Mouse (Mus musculus): ENCODE results near the gene Gatm. TPM values are rescaled to one million over a fixed set of nuclear protein-coding genes. Genes with fewer than 3 reads are reported as not detected.

Gatm gene
- total RNA-seq (2014; fragmentation: Nextera tagmentation) (94.8 and 123 TPM in 2 replicates), total RNA-seq (2017) (96.0 and 115 TPM in 2 replicates)

- peak; percentile 96 for ATAC-seq (replicated peaks; ENCODE audit: poor library complexity, severe bottlenecking)
Measured at GRCm38 (mm10) chr2:122610746-122611653, at the start of gene Gatm. Gene Gatm, minus strand, starts transcription at chr2:122611303.

GRCm38 (mm10) chr2:122659825-122660224 is 48.7 kb upstream of the Gatm start:
- ATAC-seq (replicated peaks; ENCODE audit: poor library complexity, severe bottlenecking) = no peak

- peak; percentile 52 for ATAC-seq (replicated peaks; ENCODE audit: poor library complexity, severe bottlenecking)
Measured at GRCm38 (mm10) chr2:122657707-122658524, 46.8 kb upstream of the Gatm start.

- no peak for ATAC-seq (replicated peaks; ENCODE audit: poor library complexity, severe bottlenecking)
Measured at GRCm38 (mm10) chr2:122656767-122657166, 45.7 kb upstream of the Gatm start.

GRCm38 (mm10) chr2:122656052-122656451 is 44.9 kb upstream of the Gatm start:
- ATAC-seq (replicated peaks; ENCODE audit: poor library complexity, severe bottlenecking) = no peak

- peak; percentile 91 for ATAC-seq (replicated peaks; ENCODE audit: poor library complexity, severe bottlenecking)
Measured at GRCm38 (mm10) chr2:122652096-122653084, 41.3 kb upstream of the Gatm start.

- no peak for ATAC-seq (replicated peaks; ENCODE audit: poor library complexity, severe bottlenecking)
Measured at GRCm38 (mm10) chr2:122638673-122639072, 27.6 kb upstream of the Gatm start.

- no peak for ATAC-seq (replicated peaks; ENCODE audit: poor library complexity, severe bottlenecking)
Measured at GRCm38 (mm10) chr2:122638029-122638428, 26.9 kb upstream of the Gatm start.

- ATAC-seq (replicated peaks; ENCODE audit: poor library complexity, severe bottlenecking) = peak; percentile 99
Measured at GRCm38 (mm10) chr2:122637526-122637997, 26.5 kb upstream of the Gatm start.

- ATAC-seq (replicated peaks; ENCODE audit: poor library complexity, severe bottlenecking) = no peak
Measured at GRCm38 (mm10) chr2:122636686-122637085, 25.6 kb upstream of the Gatm start, which contains the start of gene AA467197. Gene AA467197, plus strand, starts transcription at chr2:122636986.

DNA sequence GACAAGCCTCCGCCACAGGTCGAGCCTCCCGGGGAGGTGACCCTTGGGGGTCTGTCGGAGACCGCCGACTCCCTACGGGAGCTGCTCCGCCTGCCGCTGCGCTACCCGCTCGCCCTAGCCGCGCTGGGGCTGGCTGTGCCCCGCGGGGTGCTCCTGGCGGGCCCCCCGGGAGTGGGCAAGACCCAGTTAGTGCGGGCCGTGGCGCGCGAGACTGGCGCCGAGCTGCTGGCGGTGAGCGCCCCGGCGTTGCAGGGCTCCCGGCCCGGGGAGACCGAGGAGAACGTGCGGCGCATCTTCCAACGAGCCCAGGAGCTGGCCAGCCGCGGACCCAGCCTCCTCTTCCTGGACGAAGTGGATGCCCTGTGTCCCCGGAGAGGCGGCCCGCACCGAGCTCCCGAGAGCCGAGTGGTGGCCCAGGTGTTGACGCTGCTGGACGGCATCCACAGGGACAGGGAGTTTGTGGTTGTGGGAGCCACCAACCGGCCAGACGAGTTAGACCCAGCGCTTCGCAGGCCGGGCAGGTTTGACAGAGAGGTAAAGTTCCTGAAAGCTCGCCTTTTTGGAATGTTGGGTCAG is 20.2 kb upstream of the Gatm start:
- ATAC-seq (replicated peaks; ENCODE audit: poor library complexity, severe bottlenecking) = peak; percentile 18

DNA sequence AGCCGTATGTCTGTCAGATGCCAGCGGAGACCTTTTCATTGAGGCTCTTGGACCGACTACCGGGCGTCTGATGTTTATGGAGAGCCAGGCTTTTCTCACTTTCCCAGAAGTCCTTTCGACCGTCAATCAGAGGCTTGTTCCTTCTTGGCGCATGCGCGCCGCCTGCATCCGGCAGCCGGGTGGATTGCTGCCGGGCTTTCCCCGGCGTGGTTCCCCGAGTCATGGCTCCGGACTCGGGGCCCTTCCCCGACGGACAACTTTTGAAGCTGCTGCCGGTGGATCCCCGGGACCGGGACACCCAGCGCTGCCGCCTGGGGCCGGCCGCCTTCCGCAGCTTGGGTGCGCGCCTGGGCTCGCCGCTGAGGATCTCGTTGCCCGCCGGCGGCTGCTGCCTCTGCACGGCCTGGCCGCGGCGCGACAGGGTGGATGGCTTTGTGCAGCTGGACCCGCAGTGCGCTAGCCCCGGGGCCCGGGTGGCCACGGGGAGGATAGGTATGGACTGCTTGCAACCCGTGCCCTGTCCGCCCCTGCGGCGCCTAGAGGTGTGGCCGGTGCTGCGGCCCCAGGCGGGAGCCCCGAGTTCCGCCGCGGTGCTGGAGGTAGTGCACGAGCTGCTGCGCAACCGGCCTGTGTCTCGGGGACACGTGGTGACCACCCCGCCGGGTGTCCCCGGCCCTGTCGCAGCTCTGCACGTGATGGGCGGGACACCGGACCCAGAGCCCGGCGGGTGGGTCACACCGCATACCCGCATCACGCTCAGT is 19.5 kb upstream of the Gatm start:
- peak; percentile 82 for ATAC-seq (replicated peaks; ENCODE audit: poor library complexity, severe bottlenecking)

- ATAC-seq (replicated peaks; ENCODE audit: poor library complexity, severe bottlenecking) = no peak
Measured at GRCm38 (mm10) chr2:122629871-122630270, 18.8 kb upstream of the Gatm start.

DNA sequence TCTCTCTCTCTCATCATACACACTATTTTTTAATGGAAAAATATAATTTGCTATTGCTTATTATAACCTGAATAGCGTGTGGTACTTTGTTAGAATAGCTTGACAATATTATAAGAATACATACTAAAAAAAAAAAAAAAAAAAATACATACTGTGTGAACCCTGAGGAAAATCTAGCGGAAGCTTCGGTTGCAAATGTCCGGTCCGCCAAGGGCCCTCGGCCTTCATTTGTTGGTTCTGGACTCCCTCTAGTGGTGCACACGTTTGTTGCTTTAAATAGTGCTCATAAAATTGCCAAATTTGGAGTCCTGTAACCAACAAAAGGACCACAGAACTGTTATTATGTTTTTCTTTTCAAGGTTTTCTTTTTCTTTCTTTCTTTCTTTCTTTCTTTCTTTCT is 17.9 kb upstream of the Gatm start:
- ATAC-seq (replicated peaks; ENCODE audit: poor library complexity, severe bottlenecking) = peak; percentile 50

- ATAC-seq (replicated peaks; ENCODE audit: poor library complexity, severe bottlenecking) = no peak
Measured at GRCm38 (mm10) chr2:122625930-122626329, 14.8 kb upstream of the Gatm start.

DNA sequence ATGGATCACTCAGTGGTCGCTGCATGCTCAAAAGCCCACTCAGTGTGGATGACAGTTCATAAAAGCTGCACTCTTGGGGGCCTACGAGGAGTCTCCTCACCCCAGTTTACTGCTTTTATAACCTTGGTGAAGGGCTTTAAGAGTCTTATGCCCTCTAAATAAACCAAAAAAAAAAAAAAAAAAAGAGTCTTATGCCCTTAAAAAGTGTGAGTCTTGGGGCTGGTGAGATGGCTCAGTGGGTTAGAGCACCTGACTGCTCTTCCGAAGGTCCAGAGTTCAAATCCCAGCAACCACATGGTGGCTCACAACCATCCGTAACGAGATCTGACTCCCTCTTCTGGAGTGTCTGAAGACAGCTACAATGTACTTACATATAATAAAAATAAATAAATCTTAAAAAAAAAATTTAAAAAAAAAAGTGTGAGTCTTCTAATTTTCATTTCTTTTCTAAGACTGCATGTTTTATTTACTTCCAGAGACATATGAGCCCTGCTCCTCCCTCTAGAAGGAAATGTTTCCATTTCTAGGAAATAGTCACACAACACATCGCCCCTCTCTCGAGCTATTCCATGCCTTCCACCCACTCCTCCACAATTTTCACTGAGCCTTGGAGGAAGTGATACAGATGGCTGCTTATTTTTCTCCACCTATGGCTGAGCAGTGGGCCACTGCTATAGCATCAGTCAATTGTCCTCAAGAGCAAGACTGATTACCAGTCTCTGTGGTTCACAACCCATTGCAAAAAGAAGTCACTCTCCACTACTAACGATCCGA is 10.4 kb upstream of the Gatm start:
- no peak for ATAC-seq (replicated peaks; ENCODE audit: poor library complexity, severe bottlenecking)

DNA sequence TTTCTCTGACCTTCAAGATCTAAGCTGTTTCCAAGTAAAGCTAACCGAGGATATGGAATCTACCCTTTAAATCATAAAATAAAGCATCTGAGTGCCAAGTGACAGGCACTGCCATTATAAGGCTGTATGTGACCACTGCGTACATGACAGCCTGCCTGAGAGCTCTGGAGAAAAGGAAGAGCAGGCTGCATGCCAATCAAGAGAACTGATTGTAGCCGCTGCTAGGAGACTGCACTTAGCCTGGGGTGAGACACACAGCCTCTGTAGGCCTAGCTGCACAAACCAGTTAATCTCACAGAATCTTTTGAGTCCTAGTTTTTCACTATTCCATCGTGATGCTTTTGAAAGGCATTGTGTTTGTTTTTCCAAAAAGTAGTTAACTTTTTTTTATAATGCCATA is 7.6 kb upstream of the Gatm start:
- no peak for ATAC-seq (replicated peaks; ENCODE audit: poor library complexity, severe bottlenecking)

GRCm38 (mm10) chr2:122617792-122618191 is 6.7 kb upstream of the Gatm start:
- no peak for ATAC-seq (replicated peaks; ENCODE audit: poor library complexity, severe bottlenecking)
